Mouse (Mus musculus): Measurements from ENCODE around the gene Sgms1.

Sgms1 gene

DNA sequence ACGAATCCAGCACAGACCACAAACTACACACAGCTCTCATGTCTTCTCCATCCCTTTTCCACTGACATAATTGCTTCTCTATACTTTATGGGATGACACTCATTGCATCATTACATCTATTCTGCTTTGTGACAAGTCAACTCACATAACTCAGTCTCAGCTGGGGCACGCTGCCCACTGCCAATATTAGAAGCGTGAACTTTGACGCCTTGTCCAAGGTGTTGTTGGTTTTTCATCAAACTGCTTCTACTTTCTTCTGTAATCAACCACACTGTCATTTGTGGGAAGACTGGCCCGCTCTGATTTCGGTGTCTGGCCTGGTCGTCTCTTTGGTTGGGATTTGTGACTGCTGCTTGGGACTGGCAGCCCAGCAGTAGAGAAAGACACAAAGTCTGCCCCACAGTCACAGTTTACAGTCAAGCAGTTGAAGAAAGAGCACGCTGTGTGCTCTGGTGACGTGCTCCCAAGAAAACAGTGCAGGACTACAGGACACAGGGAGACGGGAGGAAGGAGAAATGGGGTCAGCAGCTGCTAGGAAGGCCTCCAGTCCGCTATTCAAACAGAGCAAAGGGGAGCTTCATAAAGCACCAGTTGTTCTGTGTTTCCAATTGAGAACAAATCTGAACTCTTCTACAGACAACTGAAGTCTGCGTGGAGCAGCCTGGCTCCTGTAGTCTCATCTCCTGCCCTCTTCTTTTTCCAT lies 120.2 kb downstream of the Sgms1 start:
- no peak for DNase-seq (ENCODE audit: low spot score)

DNA sequence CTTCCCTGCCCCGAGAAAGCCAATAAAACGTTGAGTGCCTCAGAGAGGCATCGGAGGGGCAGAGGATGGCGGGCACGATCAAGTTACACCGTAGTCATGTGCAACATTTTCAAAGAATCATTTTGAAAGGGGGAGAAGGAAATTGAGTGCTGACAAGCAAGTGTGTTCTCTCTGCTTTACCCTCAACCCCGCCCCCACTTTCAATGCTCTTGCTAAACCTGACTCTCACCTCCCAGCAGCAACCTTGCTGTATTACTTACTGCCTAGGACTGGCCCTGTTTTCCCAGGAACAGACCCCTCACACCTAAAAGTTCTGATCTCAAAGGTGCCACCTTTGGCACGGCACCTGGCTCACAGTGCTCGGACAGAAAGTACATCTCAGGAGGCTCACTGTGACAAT lies 121.0 kb downstream of the Sgms1 start:
- no peak for DNase-seq (ENCODE audit: low spot score)

DNA sequence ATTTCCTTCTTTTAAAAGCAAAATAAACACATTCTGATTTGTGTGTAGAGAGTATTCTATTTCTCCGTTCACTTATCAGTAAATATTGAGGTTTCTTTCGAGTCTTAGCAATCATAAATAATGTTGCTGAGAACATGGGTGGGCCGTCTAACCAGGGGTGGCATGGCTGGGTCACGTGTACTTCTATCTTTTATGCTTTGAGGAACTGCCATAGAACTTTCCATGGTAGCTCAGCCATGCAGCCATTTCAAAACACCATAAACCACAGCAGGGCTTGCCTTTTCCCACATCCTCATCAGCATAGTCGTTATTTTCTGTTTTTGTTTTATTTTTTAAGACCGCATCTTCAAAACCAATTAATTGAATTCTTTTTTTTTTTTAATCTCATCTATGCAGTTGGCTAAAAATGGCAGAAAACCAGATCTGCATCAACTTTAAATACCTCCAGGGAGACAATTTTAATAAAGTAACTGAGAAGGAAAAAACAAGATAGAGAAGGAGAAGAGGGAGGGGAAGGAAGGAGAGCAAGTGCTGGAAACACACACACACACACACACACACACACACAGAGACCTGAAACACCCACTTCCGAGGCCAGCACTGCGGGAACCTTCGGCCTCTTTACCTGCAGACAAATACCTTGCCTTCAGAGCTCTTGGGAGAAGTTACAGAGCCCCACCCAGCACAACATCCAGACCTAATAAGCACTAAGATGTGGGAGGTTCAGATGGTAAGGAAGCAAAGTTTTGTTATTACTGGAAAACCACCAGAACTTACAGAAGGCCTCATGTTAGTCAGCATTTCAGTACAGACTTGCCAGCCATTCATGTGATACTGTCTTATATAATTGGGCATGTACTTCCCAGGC lies 122.9 kb downstream of the Sgms1 start:
- DNase-seq (ENCODE audit: low spot score), result no peak

DNA sequence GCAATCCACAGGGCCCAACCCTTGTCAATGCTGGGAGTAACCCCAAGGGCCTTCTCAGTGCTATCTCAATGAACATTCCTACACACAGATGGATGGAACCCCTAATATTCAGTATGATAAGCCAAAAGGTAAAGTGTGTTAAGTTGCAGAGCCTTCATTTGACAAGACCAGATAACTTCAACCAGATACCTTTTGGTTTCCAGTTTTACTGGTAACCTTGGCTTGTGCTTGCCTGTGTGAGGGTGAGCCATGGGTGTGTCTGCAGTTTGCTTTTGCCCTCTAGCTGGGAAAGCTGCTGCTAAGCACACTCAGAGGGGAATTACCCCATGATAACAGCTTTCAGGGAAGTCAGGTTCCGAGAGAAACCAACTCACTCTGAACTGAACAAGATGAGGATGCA lies 125.8 kb downstream of the Sgms1 start:
- peak; percentile 81 for DNase-seq (ENCODE audit: low spot score)

DNA sequence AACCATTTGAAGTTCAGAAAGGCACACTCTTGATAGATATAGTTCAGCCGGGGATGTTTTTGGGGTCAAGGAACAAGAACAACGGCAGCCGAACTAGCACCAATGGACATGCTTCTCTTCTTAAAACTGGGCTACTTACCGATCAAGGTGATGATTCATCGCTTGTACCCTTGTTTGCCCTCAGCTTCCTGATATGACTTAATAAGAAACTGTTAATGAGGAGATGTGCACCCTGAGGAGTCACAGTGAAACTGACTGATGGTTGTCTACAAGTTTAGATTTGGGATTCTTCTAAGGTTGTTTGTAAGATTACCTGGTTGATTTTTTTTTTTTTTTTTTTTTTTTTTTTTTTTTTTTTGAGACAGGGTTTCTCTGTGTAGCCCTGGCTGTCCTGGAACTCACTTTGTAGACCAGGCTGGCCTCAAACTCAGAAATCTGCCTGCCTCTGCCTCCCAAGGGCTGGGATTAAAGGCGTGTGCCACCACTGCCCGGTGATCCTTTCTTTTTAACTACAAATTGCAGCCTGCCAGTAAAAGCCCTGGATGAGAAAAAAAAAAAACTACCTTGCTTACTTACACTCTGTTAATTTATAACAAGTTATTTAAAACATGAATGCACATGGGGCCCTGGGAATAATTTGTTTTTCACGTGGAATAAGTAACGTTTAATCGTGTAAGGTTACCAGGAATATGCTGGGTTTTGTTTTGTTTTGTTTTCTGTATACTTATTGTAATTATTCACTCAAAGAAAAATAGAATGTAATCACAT lies 126.5 kb downstream of the Sgms1 start:
- DNase-seq (ENCODE audit: low spot score), result no peak

DNA sequence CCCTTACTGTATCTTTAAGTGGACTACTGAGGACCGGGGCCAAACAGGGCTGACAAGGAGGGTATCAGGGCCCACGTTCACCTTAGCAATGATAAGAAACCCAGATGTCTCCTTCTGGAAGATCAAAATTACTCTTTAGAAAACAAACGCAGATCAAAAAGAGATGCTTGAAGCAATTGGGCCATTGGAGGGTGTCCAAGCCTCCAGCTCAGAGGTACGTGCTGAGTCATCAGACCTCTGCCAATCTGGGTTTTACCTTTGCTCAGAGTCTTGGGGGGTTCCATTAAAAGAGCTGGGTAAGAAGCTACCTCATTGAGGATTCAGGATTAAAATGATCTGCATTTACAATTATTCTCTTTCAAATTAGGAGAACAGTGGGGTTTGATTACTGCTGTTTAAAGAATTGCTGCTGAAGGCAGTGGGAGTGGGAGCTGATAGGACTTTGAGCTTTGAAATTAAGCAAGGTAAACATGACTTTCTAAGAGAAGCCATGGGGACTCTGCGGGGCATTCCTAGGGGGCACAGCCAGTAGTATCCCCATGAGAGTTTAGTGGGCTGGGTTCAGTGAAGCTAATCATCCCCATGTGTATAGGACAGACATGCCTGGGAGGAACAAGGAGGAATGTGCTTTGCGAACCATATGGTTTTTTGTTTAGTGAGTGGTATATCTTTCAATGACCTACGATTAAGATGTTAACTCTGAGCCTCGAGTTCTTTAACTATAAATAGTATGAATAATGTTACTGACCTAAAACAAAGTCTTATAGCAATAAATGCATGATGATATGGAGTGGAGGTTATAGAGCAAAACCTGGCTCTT lies 128.4 kb downstream of the Sgms1 start:
- DNase-seq (ENCODE audit: low spot score), result no peak

DNA sequence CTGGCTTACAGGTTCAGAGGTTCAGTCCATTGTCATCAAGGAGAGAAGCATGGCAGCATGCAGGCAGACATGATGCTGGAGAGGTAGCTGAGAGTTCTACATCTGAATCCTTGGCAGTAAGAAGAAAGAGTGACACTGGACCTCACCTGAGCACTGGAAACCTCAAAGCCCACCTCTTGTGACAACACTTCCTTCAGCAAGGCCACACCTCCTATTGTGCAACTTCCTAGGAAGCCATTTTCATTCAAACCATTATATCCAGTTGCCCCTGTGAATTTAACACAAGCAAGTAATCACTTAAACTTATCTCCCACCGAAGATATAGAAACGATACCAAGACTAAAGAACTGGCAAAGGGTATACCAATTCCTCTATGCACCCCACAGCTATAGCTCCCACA lies 129.7 kb downstream of the Sgms1 start:
- no peak for DNase-seq (ENCODE audit: low spot score)

DNA sequence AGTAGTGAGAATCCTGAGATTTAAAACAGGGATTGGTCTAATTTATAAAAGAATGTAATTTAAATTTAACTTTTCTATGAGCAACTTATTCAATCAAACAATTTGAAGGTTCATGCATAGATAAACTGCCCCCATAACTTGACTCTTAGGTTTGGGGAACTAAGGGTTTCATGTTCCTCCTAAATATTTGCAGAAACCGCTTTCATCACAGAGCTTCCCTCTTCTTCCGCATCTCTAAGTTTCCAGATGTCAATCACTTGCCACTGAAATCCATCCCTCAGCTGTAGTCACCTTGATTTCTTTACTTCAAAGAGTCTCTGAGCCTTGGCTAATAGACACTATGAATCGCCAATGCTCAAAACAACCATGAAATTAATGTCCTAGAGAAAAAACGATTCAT lies 130.5 kb downstream of the Sgms1 start:
- no peak for DNase-seq (ENCODE audit: low spot score)

DNA sequence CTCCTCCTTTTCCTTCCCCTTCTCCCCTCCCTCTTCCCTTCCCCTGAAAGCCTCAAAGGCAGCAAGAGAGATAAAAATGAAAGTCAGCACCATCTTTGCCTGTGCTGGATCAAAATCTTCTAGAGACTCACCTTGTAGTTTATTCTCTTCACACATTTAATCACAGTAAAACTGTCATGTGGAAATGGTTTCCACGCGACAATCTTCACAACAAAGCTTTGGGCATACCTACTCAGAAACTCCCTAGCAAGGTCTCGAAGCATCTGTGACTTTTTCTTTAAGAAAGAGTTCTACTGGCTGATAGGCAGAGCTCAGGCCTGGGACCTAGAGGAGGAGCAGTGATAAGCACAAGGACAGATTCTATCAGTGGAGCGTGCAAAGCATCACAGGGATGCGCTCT lies 131.4 kb downstream of the Sgms1 start:
- DNase-seq (ENCODE audit: low spot score), result no peak

DNA sequence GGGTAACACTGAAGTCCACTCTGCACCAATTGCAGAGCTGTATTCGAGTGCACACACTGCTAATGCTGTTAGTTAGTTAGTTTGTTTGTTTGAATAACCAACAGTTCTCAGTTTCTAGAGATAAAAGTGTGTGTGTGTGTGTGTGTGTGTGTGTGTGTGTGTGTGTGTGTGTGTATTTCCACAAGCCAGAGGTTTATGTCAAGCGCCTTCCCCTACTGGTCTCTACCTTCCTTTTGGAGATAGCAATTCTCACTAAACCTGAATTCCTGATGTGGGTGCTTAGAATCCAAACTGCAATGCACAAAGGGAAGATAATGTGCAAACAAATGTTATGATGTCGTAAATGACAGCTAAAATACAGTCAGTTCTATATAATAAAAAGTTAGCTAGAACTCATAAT lies 131.9 kb downstream of the Sgms1 start:
- DNase-seq (ENCODE audit: low spot score), result no peak

DNA sequence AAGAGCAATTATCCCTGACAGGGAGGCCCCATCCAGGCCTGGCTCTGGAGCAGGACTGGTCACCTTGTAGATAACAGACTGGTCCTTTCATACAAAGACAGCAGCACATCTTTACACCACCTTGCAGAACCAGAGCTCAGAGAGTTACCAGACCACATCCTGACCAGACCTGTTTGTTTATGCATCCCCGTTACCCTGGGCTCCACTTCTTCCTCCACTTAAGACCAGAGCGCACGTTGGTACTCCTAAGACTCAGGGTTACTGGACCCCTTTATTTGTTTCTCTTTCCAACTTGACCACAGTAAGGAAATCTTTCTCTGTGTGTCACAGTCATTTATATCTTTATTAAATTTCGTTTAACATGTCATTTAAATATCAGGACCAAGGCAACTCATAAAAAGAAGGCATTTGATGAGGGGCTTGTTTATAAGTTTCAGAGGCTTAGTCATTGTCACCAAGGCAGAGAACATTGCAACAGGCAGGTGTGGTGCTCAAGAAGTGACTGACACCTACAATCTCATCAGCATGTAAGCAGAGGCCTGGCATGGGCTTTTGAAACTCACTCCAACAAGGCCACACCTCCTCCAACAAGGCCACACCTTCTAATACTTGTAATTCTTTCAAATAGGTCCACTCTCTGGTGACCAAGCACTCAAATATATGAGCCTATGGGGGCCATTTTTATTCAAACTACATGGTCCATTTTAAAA lies 132.7 kb downstream of the Sgms1 start:
- no peak for DNase-seq (ENCODE audit: low spot score)

DNA sequence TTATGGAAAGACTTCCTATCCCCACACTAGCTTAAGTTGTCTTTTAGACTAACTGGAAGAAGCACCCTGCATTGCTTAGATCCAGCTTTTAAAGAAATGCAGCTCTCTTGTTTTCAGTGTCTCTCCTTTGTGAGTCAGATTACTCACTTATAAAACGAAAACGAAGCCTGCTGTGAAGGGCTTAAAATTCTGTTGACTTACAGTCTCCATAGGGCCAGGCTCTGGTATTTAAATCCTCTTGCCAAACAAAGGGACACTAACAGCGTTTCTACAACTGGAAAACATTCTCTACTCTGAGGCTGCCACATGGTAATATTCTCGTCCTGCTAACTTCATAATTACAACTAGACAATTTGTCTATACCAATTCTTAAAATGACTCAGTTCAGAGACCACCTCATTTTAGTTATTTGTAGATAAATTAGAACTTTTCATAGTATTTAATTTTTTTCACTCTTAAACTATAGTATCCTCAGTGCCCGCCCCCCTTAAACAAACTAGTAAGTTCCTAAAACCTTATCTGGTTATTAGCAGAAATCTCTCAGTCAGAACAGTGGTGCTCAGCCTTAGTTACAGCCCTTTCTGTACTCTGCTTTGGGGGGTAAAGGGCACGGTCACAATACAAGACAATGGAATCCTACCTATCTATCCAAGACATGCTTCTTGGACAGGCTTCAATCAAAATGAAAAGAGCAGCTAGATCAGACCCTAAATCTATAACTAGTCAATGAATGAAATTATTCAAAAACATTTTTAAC lies 133.9 kb downstream of the Sgms1 start:
- DNase-seq (ENCODE audit: low spot score), result no peak

DNA sequence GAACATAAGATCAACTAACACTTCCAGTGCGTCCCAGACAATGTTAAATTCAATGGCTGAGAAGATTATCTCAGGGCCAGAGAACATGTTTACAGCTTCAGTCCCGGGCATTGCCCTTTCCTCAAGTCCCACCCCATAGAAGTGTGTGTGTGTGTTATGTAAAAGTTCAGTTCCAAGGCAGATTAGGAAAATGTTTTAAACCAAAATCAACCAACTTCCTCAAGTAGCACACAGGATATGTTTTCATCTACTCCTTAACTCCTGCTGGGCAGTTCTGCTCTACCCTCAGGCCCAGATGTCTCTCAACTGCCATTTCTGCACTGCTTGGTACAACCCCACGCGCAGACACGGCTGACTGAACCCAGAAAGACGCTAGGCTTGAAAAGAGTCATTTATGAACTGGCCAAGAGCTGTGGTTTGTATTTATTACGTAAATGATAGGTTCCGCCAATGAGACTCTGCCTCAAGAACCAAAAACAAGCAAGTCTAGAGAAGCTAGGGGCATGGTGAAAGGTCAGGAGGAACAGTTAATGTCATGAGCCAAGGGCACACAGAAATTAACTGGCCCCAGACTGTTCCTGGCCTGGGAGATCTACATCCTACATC lies 134.7 kb downstream of the Sgms1 start:
- DNase-seq (ENCODE audit: low spot score), result no peak

DNA sequence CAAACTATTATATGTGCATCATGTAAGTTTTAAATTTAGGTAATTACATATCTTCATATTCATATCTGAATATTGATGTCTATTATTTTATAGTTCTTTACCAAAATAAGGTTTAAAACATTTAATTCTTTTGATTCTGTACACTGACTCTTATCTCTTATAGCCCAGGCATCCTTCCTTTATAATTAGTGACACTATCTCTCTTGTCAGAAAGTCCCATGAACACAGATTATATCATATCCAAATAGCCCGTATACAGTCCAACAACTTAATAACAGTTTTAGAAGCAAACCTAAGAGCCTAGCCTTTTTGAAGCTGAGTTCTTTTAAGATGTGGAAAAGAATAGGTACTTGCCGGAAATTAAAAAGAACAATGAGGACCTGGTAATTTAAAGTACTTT lies 135.3 kb downstream of the Sgms1 start:
- no peak for DNase-seq (ENCODE audit: low spot score)

DNA sequence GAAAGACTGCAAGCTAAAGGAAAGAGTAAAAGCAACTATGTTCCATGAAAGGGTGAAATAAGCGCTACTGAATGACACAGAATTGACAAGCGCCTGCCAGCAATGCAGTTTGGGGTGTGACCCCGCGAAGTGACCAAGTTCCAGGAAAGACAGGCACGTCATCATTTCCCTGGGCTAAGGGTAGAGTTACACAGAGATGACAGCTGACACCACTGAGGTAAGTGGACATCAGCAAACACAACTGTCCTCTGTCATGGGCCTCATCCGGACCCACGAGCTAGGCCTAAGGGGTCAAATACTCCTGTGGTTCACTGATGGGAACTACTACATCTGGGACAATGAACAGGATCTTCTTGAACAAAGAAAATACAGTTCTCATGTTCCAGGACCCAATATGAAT lies 136.5 kb downstream of the Sgms1 start:
- DNase-seq (ENCODE audit: low spot score), result no peak

DNA sequence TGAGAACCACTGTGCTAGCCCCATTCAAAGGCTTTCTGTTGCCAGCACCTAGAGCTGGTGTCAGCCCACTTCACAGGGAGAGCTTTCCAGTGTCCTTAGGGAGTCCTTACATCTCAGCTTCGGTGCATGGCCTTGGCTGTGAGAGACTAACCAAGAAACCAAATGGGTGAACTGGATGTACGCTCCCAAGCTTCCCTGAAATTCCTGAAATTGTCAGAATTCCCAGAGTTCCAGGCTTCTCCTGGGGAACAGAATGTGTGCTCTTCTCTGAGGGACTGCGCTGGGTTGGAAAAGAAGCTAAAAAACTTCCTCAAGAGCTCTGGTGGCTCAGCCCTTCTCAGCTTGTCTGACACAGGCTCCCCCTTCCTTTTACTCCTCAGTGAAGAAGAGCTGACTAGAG lies 137.1 kb downstream of the Sgms1 start:
- no peak for DNase-seq (ENCODE audit: low spot score)

DNA sequence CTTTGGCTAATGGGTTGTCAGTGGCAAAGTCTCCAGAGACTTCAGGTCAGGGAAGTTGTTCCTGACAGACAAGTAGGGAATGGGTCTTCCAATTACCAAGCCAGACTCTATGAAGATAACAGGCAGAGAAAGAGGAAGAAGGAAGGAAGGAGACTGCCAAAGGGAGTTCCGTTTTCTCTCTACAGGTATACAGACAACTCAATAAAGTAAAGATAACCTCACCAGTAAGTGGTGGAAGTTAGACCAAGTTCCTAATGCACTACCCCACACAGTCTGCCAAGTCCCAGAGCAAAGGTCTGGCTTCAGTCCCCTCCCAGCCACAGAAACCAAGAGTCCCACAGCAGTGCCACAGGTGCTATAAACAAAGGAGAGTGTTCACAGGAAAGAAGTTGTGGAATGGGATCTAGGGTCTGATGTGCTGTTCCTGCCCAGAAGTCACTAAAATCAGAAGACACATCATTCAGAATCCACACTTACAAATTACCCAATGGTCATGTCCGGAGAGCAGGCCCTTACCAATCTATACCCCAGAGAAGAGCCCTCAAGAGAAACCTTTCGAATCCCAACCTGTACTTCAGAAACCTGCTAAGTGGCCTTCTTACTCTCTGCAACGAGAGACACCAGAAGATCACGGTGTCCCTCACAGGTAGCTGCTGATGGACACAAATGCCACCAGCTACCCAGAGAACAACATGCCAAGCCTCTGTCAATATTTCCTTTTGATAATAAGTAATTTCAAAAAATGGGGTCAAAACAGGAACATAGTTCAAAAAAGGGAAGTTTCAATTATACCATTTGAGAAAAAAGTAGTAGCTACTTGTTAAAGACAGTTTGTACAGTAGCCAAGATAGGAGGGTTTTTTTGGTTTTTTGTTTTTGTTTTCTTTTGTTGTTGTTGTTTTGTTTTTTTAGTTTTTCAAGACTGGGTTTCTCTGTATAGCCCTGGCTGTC lies 140.1 kb downstream of the Sgms1 start:
- no peak for DNase-seq (ENCODE audit: low spot score)

DNA sequence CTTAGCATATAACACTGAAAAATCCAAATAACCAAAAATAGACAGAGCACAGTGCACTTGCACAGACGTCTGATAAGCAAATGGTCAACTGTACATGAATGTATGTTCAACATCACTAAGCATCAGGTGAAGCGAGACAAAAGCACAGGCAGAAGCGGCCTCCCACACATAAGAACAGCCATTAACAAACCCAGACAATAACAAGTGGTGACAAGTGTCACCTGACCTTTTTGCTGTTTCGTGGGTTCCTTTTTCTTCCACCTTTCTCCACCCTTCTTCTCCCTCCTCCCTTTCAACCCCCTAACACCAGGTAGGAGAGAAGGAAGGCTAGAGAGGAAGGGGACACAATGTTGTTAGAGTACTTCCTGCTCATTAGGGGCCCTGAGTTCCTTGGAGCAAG lies 144.6 kb downstream of the Sgms1 start:
- no peak for DNase-seq (ENCODE audit: low spot score)

DNA sequence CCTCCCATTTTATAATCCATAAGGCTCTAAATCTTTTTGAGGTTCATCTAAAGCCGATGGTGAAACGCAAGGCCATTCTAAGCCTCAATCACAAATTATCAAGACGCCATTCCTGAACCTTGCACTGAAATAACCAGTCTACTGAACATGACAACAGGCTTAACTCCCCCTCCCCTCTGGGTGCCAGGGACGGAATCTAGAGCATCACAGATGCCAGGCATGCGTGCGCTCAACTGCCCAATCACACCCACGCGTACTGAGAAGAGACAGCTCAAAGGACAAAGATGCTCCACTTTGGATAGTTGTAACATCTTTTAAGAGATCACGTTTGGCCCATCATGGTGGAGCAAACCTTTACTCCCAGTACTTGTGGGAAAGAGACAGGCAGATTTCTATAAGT lies 146.3 kb downstream of the Sgms1 start:
- DNase-seq (ENCODE audit: low spot score), result no peak
